Mouse (Mus musculus) thymus, adult 2 months (tissue): ENCODE results near the gene Col13a1.

ENCODE experiments used
- CTCF ChIP-seq: fragments of 200-500 bp; IDR thresholded peaks from 2 replicates; pipeline ENCODE4 v1.5.1; 2012; ENCODE audit warnings: mild to moderate bottlenecking, control low read depth, low read length, moderate library complexity, borderline replicate concordance; ENCODE audit not compliant: control insufficient read depth, poor library complexity, insufficient read depth; ENCODE audit errors: extremely low read depth
- POLR2A ChIP-seq: fragments of 200-500 bp; IDR thresholded peaks from 2 replicates; pipeline ENCODE4 v1.6.1; 2012; ENCODE audit warnings: mild to moderate bottlenecking, low read length, control low read depth, moderate library complexity; ENCODE audit not compliant: control insufficient read depth, poor library complexity, insufficient read depth; ENCODE audit errors: extremely low read depth

DNA sequence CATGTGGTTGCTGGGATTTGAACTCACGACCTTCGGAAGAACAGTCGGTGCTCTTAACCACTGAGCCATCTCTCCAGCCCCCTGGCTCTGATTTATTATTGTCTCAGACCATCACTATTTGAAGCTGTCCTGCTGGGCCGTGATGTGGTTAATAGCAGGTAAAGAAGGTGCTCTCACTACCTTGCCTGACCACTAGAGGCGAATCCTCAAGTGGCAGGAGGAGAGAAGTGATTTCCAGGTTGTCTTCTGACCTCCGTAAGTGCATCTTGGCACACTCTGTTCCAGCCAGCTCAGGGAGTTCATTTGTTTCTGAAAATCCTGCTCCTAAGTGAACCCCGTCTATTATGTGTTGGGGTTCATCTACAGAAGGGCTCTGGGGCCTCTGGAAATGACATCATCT lies 134.4 kb downstream of the Col13a1 start:
- TF ChIP-seq POLR2A (no peak), CTCF (no peak)
